Mouse (Mus musculus) kidney, postnatal 14 days (tissue): ENCODE data around the gene Mydgf.

ENCODE experiments used
- DNase-seq: peaks from one replicate; pipeline ENCODE4 v3.0.0; 2022; ENCODE audit warnings: mixed read lengths

Mydgf gene

DNA sequence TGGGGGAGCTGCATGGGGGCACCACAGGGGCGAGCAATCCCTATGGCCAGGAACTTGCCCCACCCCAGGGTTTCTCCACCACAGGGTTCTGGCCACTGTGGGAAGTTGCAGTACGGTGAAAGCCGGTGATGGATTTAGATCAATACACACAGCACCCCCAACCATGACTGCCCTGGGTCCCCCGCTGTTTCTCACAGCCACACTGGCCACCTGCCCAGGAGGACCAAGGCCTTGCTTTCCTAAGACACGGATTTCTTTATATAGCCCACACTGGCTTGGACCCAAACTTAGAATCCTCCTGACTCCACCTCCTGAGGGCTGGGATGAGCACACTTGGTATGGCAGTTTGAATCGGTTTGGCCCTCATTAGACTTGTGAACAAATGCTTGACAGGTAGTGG is 7.5 kb upstream of the Mydgf start:
- DNase-seq: no peak

- peak; percentile 84 for DNase-seq
These were observed 1.8 kb upstream of the Mydgf start for GRCm38 (mm10) chr17:56185281-56186141.

DNA sequence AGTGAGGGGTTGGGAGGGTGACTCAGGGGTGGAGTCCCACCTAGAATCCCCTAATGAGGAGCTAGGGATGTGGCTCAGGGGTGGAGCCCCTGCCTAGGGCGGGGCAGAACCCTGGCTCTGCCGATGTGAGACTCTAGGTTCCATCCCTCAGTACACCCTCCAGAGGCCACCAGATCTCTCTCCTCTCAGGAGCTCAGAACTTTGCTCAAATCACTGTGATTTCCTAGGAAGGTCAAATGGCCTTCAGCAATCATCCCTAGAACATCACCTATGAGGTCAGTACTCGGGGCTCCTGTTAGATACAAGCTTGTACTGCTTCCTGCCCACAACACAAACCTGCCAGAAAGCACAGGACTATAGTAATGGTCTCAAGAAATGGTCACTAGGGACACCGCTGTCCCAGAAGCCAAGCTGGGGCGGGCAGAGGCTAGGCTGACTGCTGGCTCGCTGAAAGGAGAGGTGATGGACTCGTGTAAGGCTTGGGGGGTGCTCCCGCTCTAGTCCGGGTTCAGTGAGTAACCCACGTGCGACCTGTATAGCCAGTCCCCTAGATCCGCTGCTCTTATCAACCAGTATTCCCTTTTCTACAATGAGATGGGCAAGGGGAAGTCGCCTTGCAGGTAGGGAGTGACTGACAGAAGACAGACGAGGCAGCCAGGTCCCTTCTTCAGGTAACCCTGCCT is 604 bp downstream of the Mydgf start:
- DNase-seq: no peak

- DNase-seq: no peak
These were observed 8.3 kb downstream of the Mydgf start for GRCm38 (mm10) chr17:56175416-56175815.

- no peak for DNase-seq
These were observed 10.2 kb downstream of the Mydgf start for GRCm38 (mm10) chr17:56173401-56174046.

DNA sequence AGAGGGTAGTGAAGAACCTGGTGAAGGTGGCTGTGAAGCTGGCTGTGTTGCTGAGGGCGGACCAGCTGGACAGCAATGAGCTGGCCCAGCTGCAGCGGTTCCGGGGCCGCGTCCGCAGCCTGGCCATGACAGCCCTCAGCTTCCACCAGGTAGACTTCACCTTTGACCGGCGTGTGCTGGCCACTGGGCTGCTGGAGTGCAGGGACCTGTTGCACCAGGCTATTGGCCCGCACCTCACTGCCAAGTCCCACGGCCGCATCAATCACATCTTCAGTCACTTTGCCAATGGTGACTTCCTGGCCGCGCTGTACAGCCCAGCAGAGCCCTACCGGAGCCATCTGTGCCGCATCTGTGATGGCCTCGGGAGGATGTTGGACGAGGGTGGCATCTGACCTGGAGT is 11.8 kb downstream of the Mydgf start:
- DNase-seq: no peak

- no peak for DNase-seq
These were observed 12.3 kb downstream of the Mydgf start for GRCm38 (mm10) chr17:56171456-56171855.

GRCm38 (mm10) chr17:56170636-56171035 is 13.1 kb downstream of the Mydgf start:
- no peak for DNase-seq

DNA sequence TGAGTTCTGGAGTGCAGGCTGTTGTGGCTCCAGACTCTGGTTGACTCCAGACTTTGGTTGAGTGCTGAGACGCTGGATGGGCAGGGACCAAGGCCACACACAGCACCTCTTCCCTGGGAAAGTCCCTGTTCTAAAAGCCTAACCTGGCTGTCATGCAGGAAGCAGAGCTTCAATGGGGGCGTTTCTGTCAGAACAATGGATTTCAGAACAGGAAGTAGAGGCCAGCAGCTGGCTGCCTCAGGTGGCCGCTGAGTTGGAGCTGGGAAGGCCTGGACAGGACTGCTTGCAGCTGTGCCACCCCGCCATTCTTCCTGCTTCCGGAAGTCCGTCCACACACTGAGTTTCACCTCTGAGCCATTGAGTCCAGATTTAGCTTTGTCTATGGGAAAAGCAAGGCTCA is 13.9 kb downstream of the Mydgf start:
- peak; percentile 64 for DNase-seq

DNA sequence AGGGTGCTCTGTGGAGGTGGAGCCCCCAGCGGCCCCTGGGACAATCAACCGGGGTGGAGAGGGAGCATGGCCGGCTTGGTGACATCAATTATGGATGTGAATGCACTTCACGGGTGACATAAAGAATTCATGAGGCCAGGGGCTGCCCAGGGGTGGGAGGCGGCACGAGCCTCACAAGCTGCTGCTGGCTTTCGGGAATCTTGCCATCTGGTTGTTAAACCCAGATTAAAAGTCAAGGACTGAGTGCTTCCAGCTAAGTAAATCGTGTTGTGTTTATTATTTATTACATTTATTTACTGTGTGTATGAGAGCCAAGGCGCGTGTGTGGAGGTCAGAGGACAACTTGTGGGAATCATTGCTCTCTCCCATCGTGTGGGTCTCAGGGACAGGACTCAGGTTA is 18.0 kb downstream of the Mydgf start:
- DNase-seq: no peak

- DNase-seq: no peak
These were observed 19.2 kb downstream of the Mydgf start for GRCm38 (mm10) chr17:56164510-56164909.

DNA sequence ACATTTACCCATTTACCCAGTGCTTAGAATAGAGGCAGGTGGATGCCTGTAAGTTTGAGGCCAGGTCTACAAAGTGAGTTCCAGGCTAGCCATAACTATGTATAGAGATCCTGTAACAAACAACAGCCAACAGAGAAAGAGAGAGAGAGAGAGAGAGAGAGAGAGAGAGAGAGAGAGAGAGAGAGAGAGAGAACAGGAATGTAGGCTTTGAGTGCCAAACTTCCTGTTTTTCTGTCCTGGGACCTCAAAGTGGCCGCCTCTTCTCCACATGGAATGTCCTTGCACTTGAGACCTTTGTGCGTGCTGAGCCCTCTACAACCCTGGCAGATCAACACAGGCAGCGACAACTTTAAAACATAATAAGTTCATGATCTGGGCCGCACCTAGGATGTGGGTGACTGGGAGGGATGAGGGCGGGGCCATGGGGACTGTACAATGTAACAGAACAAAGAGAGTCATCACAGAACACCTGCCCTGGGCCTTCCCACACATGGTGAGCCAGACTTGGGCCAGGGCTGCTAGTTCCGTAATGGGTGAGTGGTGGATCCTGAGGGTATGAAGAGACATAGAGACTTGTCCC is 20.1 kb downstream of the Mydgf start:
- no peak for DNase-seq

GRCm38 (mm10) chr17:56162231-56162774 is 21.4 kb downstream of the Mydgf start, which contains the start of gene Tnfaip8l1:
Gene Tnfaip8l1, plus strand, starts transcription at chr17:56162477.
- peak; percentile 97 for DNase-seq

- DNase-seq: peak; percentile 79
These were observed 24.0 kb downstream of the Mydgf start for GRCm38 (mm10) chr17:56159729-56160128.

- DNase-seq: peak; percentile 57
These were observed 30.1 kb downstream of the Mydgf start for GRCm38 (mm10) chr17:56153643-56154042.

GRCm38 (mm10) chr17:56149897-56150296 is 33.8 kb downstream of the Mydgf start:
- DNase-seq: no peak

DNA sequence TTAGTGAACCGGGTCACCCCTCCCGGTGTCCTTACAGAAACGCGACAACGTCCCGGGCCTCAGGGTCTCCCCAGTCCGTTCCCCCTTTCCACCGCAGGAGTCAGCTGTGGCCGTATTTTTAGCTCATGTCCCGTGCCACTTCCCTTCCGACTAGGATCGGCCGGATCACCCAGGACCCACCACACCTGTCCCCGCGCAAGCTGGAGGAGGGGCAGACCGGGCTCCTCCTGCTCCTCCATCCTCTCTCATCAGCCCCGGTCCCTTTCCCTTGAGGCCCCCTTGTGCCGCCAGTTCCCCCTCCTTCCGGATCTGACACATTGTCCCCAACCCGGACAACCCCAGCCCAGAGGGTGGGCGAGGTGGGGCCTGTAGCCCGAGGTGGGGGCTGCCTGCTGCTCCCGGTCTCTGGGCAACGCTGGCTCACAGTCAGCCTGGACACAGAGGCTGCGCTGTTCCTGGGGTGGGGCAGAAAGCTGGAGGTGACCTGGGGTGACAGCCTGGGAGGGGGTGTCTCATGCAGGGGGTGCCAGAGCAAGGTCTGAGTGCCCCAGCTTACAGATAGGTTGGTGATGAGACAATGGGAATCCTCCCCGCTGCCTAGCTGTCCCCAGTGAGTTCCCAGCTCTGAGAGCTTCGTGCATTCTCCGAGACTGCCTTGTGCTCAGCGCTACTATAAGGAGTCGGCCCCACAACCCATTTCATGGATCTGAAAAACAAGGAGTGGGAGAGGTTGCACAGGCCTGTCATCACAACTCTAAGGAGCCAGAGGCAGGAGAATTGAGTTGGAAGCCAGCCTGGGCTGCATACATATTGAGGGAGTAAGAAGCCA is 34.7 kb downstream of the Mydgf start:
- no peak for DNase-seq

DNA sequence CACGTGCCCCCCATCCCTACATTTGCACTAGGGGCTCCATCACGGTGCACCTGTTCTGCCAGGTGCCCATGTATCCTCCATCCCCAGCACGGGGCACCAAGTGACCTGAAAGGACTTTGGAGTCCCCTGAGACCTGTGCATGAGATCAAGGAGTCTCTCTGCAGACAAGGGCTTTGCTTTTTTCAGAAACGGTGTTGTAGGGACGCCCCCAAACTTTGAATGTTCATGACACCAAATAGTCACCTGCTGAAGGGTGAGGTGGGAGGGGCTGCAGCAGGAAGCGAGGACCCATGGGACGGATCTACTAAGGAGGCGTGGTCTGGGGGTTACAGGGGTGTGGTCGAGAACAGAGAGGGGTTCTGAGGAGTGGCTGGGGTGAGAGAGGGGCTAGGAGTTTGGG is 35.4 kb downstream of the Mydgf start:
- no peak for DNase-seq

GRCm38 (mm10) chr17:56147420-56147819 is 36.3 kb downstream of the Mydgf start:
- DNase-seq: no peak

DNA sequence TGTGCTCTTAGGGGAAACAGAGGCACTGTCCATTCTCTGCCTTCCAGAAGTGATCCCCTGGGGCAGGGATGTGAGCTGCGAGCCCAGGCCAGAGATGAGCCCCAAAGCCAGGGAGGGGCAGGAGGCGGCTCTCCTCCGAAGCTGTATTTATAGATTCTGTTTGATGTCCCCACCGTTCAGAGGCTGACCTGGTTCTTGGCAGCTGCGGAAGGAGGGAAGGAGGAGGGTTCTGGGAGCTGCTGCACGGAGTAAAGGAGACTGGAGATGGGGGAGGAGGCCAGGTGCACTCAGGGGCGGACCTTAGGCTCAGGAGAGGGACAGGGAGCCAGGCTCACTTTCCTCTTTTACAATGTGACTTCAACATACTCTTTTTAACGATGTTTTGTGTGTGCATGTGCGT is 37.6 kb downstream of the Mydgf start:
- no peak for DNase-seq

GRCm38 (mm10) chr17:56144546-56144945 is 39.2 kb downstream of the Mydgf start:
- DNase-seq: no peak
